Mouse (Mus musculus) urinary bladder, postnatal 14 days (tissue): Measurements from ENCODE around the gene Fam174b.

Experiments used
- DNase-seq: peaks from one replicate; pipeline ENCODE4 v3.0.0; 2021; ENCODE audit warnings: low spot score

The Fam174b gene

GRCm38 (mm10) chr7:73816255-73816996 is 76.3 kb downstream of the Fam174b start:
- no peak for DNase-seq

GRCm38 (mm10) chr7:73819366-73819765 is 79.3 kb downstream of the Fam174b start:
- DNase-seq: no peak
